Mouse (Mus musculus): ENCODE results near the gene Krtap19-5.

DNA sequence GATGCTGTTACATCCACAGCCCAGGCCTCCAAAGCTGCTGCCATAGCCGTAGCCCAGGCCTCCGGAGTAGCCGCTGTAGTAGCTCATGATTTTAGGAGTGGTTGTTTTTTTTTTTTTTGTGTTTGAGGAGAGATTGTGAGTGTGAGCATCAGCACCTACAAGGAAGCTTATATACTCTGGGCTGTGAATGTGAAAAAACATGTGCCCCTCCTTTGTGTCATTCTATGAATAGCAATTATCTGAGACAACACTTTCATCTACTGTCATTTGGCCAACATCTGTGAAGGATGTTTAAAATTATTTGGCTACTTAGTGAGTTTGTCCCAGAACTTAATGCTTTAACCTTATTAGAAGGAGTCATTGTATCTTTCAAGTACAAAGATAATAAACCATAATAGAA lies 22.1 kb downstream of the Krtap19-5 start, which contains the start of gene Krtap19-2:
- no peak for TF ChIP-seq GATA1 (IDR thresholded peaks at IDR 0.05; ENCODE audit: low read depth, low read length)
- no peak for TF ChIP-seq BHLHE40 (IDR thresholded peaks at IDR 0.05; ENCODE audit: borderline replicate concordance, low read depth, low read length)
- TF ChIP-seq E2F4 (IDR thresholded peaks at IDR 0.05; ENCODE audit: borderline replicate concordance, low read depth, low read length), result no peak
- no peak for TF ChIP-seq NELFE (IDR thresholded peaks at IDR 0.05; ENCODE audit: low read depth, low read length)
- no peak for TF ChIP-seq CTCF (IDR thresholded peaks at IDR 0.05 in 2 of 3, conservative IDR thresholded peaks at IDR 0.05 in 1 of 3; ENCODE audit: control insufficient read depth in 1 of 3, insufficient read depth in 1 of 3, low read depth in 2 of 3, low read length in 3 of 3, poor library complexity in 1 of 3, severe bottlenecking in 1 of 3)

All from MEL (cell line).